Mouse (Mus musculus) heart, embryonic 12.5 days (tissue): Measurements from ENCODE around the gene Tuba3a. TPM values are rescaled to one million over a fixed set of nuclear protein-coding genes. Genes with fewer than 3 reads are reported as not detected.

Experiments used
- ATAC-seq: fragments of 200-750 bp; cut with Nextera tagmentation; 2 replicates; pipeline ENCODE4 v1.8.0; 2017; ENCODE audit warnings: moderate TSS enrichment, moderate library complexity; ENCODE audit not compliant: insufficient number of reproducible peaks, low FRiP score
- H3K27ac ChIP-seq: fragments of 300-500 bp; sonication (generic); 2 replicates; pipeline ENCODE4 v1.5.1; 2016; ENCODE audit warnings: mild to moderate bottlenecking, moderate library complexity; ENCODE audit not compliant: poor library complexity, severe bottlenecking
- H3K27me3 ChIP-seq: fragments of 300-500 bp; sonication (generic); replicated peaks from 2 replicates; pipeline ENCODE4 v1.6.1; 2016; ENCODE audit warnings: mild to moderate bottlenecking, moderate library complexity
- H3K36me3 ChIP-seq: fragments of 300-500 bp; sonication (generic); 2 replicates; pipeline ENCODE4 v1.6.1; 2016; ENCODE audit warnings: mild to moderate bottlenecking, moderate library complexity
- H3K4me1 ChIP-seq: fragments of 300-500 bp; sonication (generic); replicated peaks from 2 replicates; pipeline ENCODE4 v1.6.1; 2016; ENCODE audit warnings: mild to moderate bottlenecking
- H3K4me2 ChIP-seq: fragments of 300-500 bp; sonication (generic); 2 replicates; pipeline ENCODE4 v1.6.1; 2016; ENCODE audit warnings: mild to moderate bottlenecking, moderate library complexity
- H3K4me3 ChIP-seq: fragments of 300-500 bp; sonication (generic); 2 replicates; pipeline ENCODE4 v1.5.1; 2016; ENCODE audit warnings: mild to moderate bottlenecking
- H3K9ac ChIP-seq: fragments of 300-500 bp; sonication (generic); 2 replicates; pipeline ENCODE4 v1.6.1; 2016; ENCODE audit warnings: mild to moderate bottlenecking, moderate library complexity
- H3K9me3 ChIP-seq: fragments of 300-500 bp; sonication (generic); replicated peaks from 2 replicates; pipeline ENCODE4 v1.6.1; 2016; ENCODE audit warnings: mild to moderate bottlenecking, moderate library complexity
- WGBS: fragments of 180-500 bp; shearing (Covaris S2); methylation state at CpG from one replicate; pipeline ENCODE4 v1.1.7; 2016; 5-methylcytosine and 5-hydroxymethylcytosine counted together
- polyA plus RNA-seq: library from polyadenylated mRNA; unstranded; fragments of >200 nt; fragmentation: Nextera tagmentation; extraction: Ambion mirVana; gene quantifications from 2 replicates; pipeline ENCODE4 v1.2.1, GENCODE M21; 2016

Gene Tuba3a
- polyA plus RNA-seq, 1 experiment from 2014 or later = not detected

- Histone ChIP-seq H3K4me1 (peaks cover 3% of the 10 kb centered on the region), H3K27me3 (no peaks in the 10 kb centered on the region), H3K9me3 (no peaks in the 10 kb centered on the region), H3K9ac (no peak overlapping the region), H3K27ac (no peak overlapping the region), H3K4me2 (no peak overlapping the region), H3K4me3 (no peak overlapping the region), H3K36me3 (no peaks in the 10 kb centered on the region)
- WGBS = 91% methylated on average over 5 of the region's 5 CpGs
- ATAC-seq = no peak
Observed at GRCm38 (mm10) chr6:125239547-125239946, 46.3 kb downstream of the Tuba3a start.

GRCm38 (mm10) chr6:125238396-125238795 is 47.4 kb downstream of the Tuba3a start:
- no peak overlapping the region for H3K4me2 ChIP-seq
- no peak overlapping the region for H3K27ac ChIP-seq
- no peak for ATAC-seq
- no peaks in the 10 kb centered on the region for H3K36me3 ChIP-seq
- H3K9ac ChIP-seq = no peak overlapping the region
- WGBS = 46% methylated on average over 6 of the region's 6 CpGs
- peaks cover 15% of the 10 kb centered on the region for H3K4me1 ChIP-seq
- no peak overlapping the region for H3K4me3 ChIP-seq
- H3K27me3 ChIP-seq = no peaks in the 10 kb centered on the region
- H3K9me3 ChIP-seq = no peaks in the 10 kb centered on the region

- peaks cover 20% of the 10 kb centered on the region for H3K4me1 ChIP-seq
- H3K9me3 ChIP-seq = no peaks in the 10 kb centered on the region
- H3K36me3 ChIP-seq = no peaks in the 10 kb centered on the region
- ATAC-seq = no peak
- 84% methylated on average over 4 of the region's 4 CpGs for WGBS
- no peak overlapping the region for H3K4me3 ChIP-seq
- H3K27ac ChIP-seq = no peak overlapping the region
- no peaks in the 10 kb centered on the region for H3K27me3 ChIP-seq
- no peak overlapping the region for H3K9ac ChIP-seq
- H3K4me2 ChIP-seq = no peak overlapping the region
Observed at GRCm38 (mm10) chr6:125237421-125237820, 48.4 kb downstream of the Tuba3a start.

- H3K36me3 ChIP-seq = no peaks in the 10 kb centered on the region
- peaks cover 25% of the 10 kb centered on the region for H3K4me1 ChIP-seq
- H3K27ac ChIP-seq = no peak within 1 kb of the TSS
- no peak within 1 kb of the TSS for H3K4me3 ChIP-seq
- H3K27me3 ChIP-seq = no peaks in the 10 kb centered on the region
- no peaks in the 10 kb centered on the region for H3K9me3 ChIP-seq
- no peak for ATAC-seq
- WGBS = 65% methylated on average over 6 of the region's 6 CpGs
- no peak within 1 kb of the TSS for H3K4me2 ChIP-seq
- H3K9ac ChIP-seq = no peak within 1 kb of the TSS
Observed at GRCm38 (mm10) chr6:125236782-125237181, 49.1 kb downstream of the Tuba3a start, which contains the start of gene Cd27. Gene Cd27 (minus strand): TSS chr6:125237010.

- WGBS = 76% methylated on average over 6 of the region's 6 CpGs
- ATAC-seq = no peak
- no peak overlapping the region for H3K4me3 ChIP-seq
- H3K9ac ChIP-seq = no peak overlapping the region
- no peaks in the 10 kb centered on the region for H3K36me3 ChIP-seq
- H3K27ac ChIP-seq = no peak overlapping the region
- H3K9me3 ChIP-seq = no peaks in the 10 kb centered on the region
- H3K4me2 ChIP-seq = no peak overlapping the region
- H3K27me3 ChIP-seq = no peaks in the 10 kb centered on the region
- H3K4me1 ChIP-seq = peaks cover 27% of the 10 kb centered on the region
Observed at GRCm38 (mm10) chr6:125236341-125236740, 49.5 kb downstream of the Tuba3a start.

GRCm38 (mm10) chr6:125234520-125234828 is 51.4 kb downstream of the Tuba3a start:
- H3K36me3 ChIP-seq = no peaks in the 10 kb centered on the region
- peak overlapping the region; percentile 3; the same call in 1 of the 2 replicates for H3K4me2 ChIP-seq
- no peaks in the 10 kb centered on the region for H3K9me3 ChIP-seq
- peaks cover 31% of the 10 kb centered on the region for H3K4me1 ChIP-seq
- H3K27ac ChIP-seq = peak overlapping the region; percentile 15; the same call in 1 of the 2 replicates
- ATAC-seq = no peak
- 54% methylated on average over 5 of the region's 5 CpGs for WGBS
- no peaks in the 10 kb centered on the region for H3K27me3 ChIP-seq
- peak overlapping the region; percentile 42; the same call in 1 of the 2 replicates for H3K9ac ChIP-seq
- H3K4me3 ChIP-seq = no peak overlapping the region

- no peak overlapping the region for H3K4me3 ChIP-seq
- peak overlapping the region; percentile 15; the same call in 1 of the 2 replicates for H3K27ac ChIP-seq
- WGBS = 47% methylated on average over 7 of the region's 7 CpGs
- H3K4me1 ChIP-seq = peaks cover 31% of the 10 kb centered on the region
- 0 out of 2 replicates have a peak overlapping the region, but pooled peaks have one; percentile 3 for H3K4me2 ChIP-seq
- ATAC-seq = no peak
- H3K36me3 ChIP-seq = no peaks in the 10 kb centered on the region
- no peaks in the 10 kb centered on the region for H3K27me3 ChIP-seq
- peak overlapping the region; percentile 42; the same call in 1 of the 2 replicates for H3K9ac ChIP-seq
- no peaks in the 10 kb centered on the region for H3K9me3 ChIP-seq
Observed at GRCm38 (mm10) chr6:125233816-125234519, 51.9 kb downstream of the Tuba3a start.

- H3K4me2 ChIP-seq = no peak overlapping the region
- no peaks in the 10 kb centered on the region for H3K36me3 ChIP-seq
- H3K4me3 ChIP-seq = no peak overlapping the region
- peaks cover 31% of the 10 kb centered on the region for H3K4me1 ChIP-seq
- no peak for ATAC-seq
- no peaks in the 10 kb centered on the region for H3K9me3 ChIP-seq
- H3K9ac ChIP-seq = no peak overlapping the region
- H3K27me3 ChIP-seq = no peaks in the 10 kb centered on the region
- H3K27ac ChIP-seq = 0 out of 2 replicates have a peak overlapping the region, but pooled peaks have one; percentile 81
- 67% methylated on average over 6 of the region's 6 CpGs for WGBS
Observed at GRCm38 (mm10) chr6:125232516-125232915, 53.3 kb downstream of the Tuba3a start.

GRCm38 (mm10) chr6:125232045-125232437 is 53.8 kb downstream of the Tuba3a start:
- no peaks in the 10 kb centered on the region for H3K27me3 ChIP-seq
- peak overlapping the region; percentile 81; the same call in 1 of the 2 replicates for H3K27ac ChIP-seq
- peak; percentile 46; the same call in 1 of the 2 replicates for ATAC-seq
- H3K9me3 ChIP-seq = no peaks in the 10 kb centered on the region
- WGBS = 44% methylated on average over 4 of the region's 4 CpGs
- peaks cover 31% of the 10 kb centered on the region for H3K4me1 ChIP-seq
- H3K9ac ChIP-seq = peak overlapping the region; percentile 86
- H3K36me3 ChIP-seq = no peaks in the 10 kb centered on the region
- peak overlapping the region; percentile 99 for H3K4me2 ChIP-seq
- peak overlapping the region; percentile 70 for H3K4me3 ChIP-seq

- Histone ChIP-seq H3K4me3 (peak within 1 kb of the TSS; percentile 70), H3K4me1 (peaks cover 31% of the 10 kb centered on the region), H3K4me2 (peak within 1 kb of the TSS; percentile 99), H3K27ac (peak within 1 kb of the TSS; percentile 81), H3K9me3 (no peaks in the 10 kb centered on the region), H3K9ac (peak within 1 kb of the TSS; percentile 86), H3K27me3 (no peaks in the 10 kb centered on the region), H3K36me3 (no peaks in the 10 kb centered on the region)
- WGBS = 2% methylated on average over 16 of the region's 16 CpGs
- peak; percentile 56 for ATAC-seq
Observed at GRCm38 (mm10) chr6:125231117-125232044, 54.5 kb downstream of the Tuba3a start, which contains the start of gene Tapbpl. Gene Tapbpl (minus strand): TSS chr6:125231860.

GRCm38 (mm10) chr6:125230571-125230970 is 55.3 kb downstream of the Tuba3a start:
- peak overlapping the region; percentile 99 for H3K4me2 ChIP-seq
- no peaks in the 10 kb centered on the region for H3K27me3 ChIP-seq
- ATAC-seq = no peak
- H3K9me3 ChIP-seq = no peaks in the 10 kb centered on the region
- H3K4me3 ChIP-seq = no peak overlapping the region
- no peak overlapping the region for H3K9ac ChIP-seq
- 54% methylated on average over 9 of the region's 9 CpGs for WGBS
- H3K27ac ChIP-seq = no peak overlapping the region
- H3K4me1 ChIP-seq = peaks cover 31% of the 10 kb centered on the region
- H3K36me3 ChIP-seq = no peaks in the 10 kb centered on the region
